Mouse (Mus musculus): Measurements from ENCODE around the gene Pld5. TPM values are rescaled to one million over a fixed set of nuclear protein-coding genes. Genes with fewer than 3 reads are reported as not detected.

Gene Pld5
- polyA plus RNA-seq, 1 experiment from 2014 or later: 0.63 TPM

DNA sequence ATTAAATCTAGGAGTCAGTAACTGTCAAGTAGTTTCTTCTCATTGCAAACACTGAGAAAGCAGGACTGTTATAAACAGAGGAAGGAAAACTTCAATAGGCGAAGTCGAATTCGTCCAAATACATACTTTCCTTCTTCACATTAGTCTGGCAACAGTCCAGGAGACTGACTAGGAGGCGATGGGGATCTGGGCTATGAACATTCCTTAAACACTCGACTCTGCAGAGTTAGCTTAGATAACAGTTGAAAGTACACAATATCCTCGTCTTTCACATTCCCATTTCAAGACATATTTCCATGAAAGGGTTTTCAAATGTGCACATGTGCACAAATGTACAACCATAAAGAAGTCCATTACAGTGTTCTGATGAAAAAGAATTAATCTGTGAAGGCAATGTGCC lies 129.8 kb downstream of the Pld5 start:
- ATAC-seq (ENCODE audit: insufficient number of reproducible peaks, low FRiP score, low TSS enrichment, low read depth): no peak
- Histone ChIP-seq H3K36me3 (no peaks in the 10 kb centered on the region), H3K4me3 (no peak overlapping the region), H3K27me3 (no peaks in the 10 kb centered on the region), H3K4me1 (no peaks in the 10 kb centered on the region), H3K9ac (no peak overlapping the region), H3K4me2 (no peak overlapping the region), H3K9me3 (no peaks in the 10 kb centered on the region), H3K27ac (no peak overlapping the region)
- 57% methylated on average over 6 of the region's 6 CpGs for WGBS

DNA sequence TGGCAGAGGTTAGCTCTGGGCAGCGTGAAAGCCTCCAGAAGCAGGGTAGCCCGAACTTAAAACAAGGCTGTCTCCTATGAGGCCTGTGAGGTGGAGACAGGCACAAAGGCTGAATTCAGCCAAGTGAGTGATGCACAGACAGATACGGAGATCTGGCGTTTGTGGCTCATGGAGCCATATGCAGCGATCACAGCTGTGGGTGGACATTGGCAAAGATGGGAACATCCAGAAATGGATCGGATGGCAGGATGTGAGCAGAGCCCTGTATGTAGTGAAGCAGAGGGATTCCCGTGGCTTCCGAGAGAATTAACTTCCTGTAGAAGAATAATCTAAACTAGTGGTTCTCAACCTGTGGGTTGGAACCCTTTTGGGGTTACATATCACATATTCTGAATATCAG lies 140.7 kb downstream of the Pld5 start:
- WGBS: 84% methylated on average over 8 of the region's 8 CpGs
- Histone ChIP-seq H3K9ac (no peak overlapping the region), H3K4me2 (no peak overlapping the region), H3K27me3 (no peaks in the 10 kb centered on the region), H3K36me3 (no peaks in the 10 kb centered on the region), H3K4me1 (no peaks in the 10 kb centered on the region), H3K9me3 (no peaks in the 10 kb centered on the region), H3K4me3 (no peak overlapping the region), H3K27ac (no peak overlapping the region)
- no peak for ATAC-seq (ENCODE audit: insufficient number of reproducible peaks, low FRiP score, low TSS enrichment, low read depth)

DNA sequence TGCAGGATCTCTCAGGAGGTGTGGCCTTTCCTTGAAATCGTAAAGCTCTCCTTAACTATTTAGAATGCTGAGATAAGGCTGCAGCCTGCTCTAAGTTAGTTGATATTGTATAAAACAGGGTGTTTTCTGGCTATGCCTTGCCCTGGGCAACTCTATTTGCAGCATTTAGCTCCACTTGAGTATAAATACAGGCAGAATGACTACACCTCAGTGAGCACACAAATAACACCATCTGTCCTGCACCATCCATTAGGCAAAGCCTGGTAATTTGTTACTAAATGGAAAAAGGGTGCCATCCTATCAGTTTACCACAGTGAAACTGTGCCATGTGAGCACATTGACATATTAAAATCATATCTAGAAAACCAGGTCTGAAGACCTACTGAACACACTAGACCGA lies 149.3 kb downstream of the Pld5 start:
- no peak overlapping the region for H3K4me2 ChIP-seq
- no peaks in the 10 kb centered on the region for H3K9me3 ChIP-seq
- H3K4me1 ChIP-seq: no peaks in the 10 kb centered on the region
- no peaks in the 10 kb centered on the region for H3K27me3 ChIP-seq
- no peaks in the 10 kb centered on the region for H3K36me3 ChIP-seq
- H3K9ac ChIP-seq: no peak overlapping the region
- no peak for ATAC-seq (ENCODE audit: insufficient number of reproducible peaks, low FRiP score, low TSS enrichment, low read depth)
- no peak overlapping the region for H3K27ac ChIP-seq
- WGBS: 65% methylated on average over 2 of the region's 2 CpGs
- H3K4me3 ChIP-seq: no peak overlapping the region

DNA sequence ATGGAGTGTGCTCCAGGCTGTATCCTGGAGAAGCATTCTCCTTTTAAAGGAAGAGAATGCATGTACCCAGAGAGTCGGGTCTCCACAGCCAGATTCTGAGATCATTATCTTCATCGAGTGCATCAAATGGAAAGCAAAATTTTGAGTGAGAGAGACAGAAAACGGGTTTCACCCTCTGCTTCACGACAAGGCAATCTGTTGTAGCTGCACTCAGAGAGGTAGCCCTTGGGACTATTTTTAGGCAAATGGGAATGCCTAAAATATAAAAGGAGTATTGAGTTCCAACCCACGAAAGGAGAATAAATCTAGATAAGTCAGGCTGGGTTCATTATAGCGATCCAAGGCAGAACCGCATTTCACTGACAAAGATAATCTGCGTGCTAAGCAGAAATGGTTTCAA lies 150.7 kb downstream of the Pld5 start:
- Histone ChIP-seq H3K4me2 (no peak overlapping the region), H3K4me1 (no peaks in the 10 kb centered on the region), H3K9me3 (no peaks in the 10 kb centered on the region), H3K36me3 (no peaks in the 10 kb centered on the region), H3K9ac (no peak overlapping the region), H3K4me3 (no peak overlapping the region), H3K27me3 (no peaks in the 10 kb centered on the region), H3K27ac (no peak overlapping the region)
- 69% methylated on average over 8 of the region's 8 CpGs for WGBS
- no peak for ATAC-seq (ENCODE audit: insufficient number of reproducible peaks, low FRiP score, low TSS enrichment, low read depth)

DNA sequence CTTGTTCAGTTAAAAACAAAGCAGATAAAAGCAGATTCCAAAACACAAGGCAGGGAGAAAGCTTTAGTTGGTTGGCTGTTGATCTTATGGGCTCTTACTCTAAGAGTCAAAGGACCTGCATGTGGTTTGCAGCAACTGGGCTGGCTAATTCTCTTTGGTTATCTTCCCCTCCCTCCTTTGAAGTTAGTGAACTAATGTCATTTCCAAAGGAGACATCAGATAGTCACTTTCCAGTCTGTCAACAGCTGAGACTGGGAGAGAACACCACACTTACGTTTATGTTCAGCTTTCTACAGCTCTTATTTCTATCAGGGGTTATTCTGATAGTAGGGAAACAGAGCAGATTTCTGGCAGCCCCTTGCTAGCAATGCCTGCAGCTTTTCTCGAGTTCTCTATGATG lies 151.3 kb downstream of the Pld5 start:
- H3K4me3 ChIP-seq: no peak overlapping the region
- H3K4me2 ChIP-seq: no peak overlapping the region
- no peaks in the 10 kb centered on the region for H3K9me3 ChIP-seq
- 46% methylated on average over 2 of the region's 2 CpGs for WGBS
- ATAC-seq (ENCODE audit: insufficient number of reproducible peaks, low FRiP score, low TSS enrichment, low read depth): no peak
- no peaks in the 10 kb centered on the region for H3K27me3 ChIP-seq
- H3K27ac ChIP-seq: no peak overlapping the region
- no peaks in the 10 kb centered on the region for H3K36me3 ChIP-seq
- H3K9ac ChIP-seq: no peak overlapping the region
- H3K4me1 ChIP-seq: no peaks in the 10 kb centered on the region

DNA sequence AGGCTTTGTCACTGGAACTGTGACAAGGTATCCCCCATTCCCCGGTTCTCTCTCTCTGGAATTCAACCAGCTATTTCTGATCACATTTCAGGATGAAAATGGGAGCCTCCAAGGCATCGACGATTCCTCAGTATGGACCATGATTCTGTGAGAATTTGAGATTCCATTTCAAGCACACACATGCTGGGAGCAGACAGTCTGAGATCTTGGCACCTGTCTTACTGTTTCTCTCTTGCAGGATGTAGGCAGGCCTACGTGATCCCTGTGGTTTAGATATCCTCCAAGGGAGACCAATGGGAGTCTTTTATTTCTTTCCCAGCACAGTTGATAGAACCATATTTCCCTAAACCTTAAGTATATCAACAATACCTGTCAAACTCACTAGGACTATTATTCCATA lies 159.5 kb downstream of the Pld5 start:
- no peak for ATAC-seq (ENCODE audit: insufficient number of reproducible peaks, low FRiP score, low TSS enrichment, low read depth)
- Histone ChIP-seq H3K4me3 (no peak overlapping the region), H3K36me3 (no peaks in the 10 kb centered on the region), H3K9me3 (no peaks in the 10 kb centered on the region), H3K27ac (no peak overlapping the region), H3K27me3 (no peaks in the 10 kb centered on the region), H3K9ac (no peak overlapping the region), H3K4me2 (no peak overlapping the region), H3K4me1 (no peaks in the 10 kb centered on the region)
- 78% methylated on average over 4 of the region's 4 CpGs for WGBS

DNA sequence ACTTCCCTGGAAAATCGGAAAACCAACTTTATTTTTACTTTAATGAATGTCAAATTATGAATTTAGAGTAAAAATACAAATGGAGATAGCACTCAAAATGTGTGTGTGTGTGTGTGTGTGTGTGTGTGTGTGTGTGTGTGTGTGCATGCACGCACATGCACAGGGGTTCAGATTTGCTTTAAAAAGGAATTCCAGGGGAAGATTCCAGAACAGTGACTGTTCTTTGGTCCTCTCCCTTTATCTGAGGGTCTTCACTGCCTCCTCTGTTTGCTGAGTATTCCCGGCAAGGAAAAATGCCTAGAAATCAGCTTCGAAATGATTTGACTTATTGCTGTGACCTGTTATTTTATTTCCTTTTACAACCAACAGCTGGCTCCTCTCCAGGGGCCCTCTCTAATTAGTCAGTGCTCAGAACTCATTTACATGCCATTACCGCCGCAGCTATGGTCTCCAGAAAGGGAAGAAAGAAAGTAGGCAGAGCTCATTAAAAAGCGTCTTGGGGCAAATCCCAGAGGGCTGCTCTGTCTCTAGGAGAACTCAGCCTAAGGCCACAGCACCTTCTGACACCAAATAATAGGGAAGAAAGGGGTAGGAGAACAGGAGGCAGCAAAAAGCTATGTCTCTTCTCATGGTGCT lies 176.3 kb downstream of the Pld5 start:
- Histone ChIP-seq H3K4me2 (no peak overlapping the region), H3K9ac (no peak overlapping the region), H3K36me3 (no peaks in the 10 kb centered on the region), H3K27ac (no peak overlapping the region), H3K27me3 (no peaks in the 10 kb centered on the region), H3K4me3 (no peak overlapping the region), H3K4me1 (no peaks in the 10 kb centered on the region), H3K9me3 (no peaks in the 10 kb centered on the region)
- WGBS: 22% methylated on average over 7 of the region's 7 CpGs
- ATAC-seq (ENCODE audit: insufficient number of reproducible peaks, low FRiP score, low TSS enrichment, low read depth): no peak

DNA sequence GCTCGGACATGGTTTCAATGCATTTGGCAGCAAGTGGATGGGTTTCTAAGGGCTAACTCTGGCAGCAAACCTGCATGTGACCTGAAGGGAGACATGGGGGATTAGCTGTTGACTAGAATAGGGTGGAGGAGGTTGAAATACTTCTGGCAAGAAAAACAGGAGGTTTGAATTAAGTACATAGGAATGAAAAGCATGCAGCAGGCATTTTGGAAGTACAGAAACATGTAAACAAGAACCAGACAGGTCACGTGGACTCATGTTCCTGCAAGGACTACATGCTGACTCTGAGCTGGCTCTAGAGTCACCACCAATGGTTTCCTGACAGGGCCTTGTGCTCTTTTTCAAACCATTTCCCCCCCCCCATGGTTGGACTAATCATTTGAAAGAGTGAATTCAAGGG lies 183.0 kb downstream of the Pld5 start:
- ATAC-seq (ENCODE audit: insufficient number of reproducible peaks, low FRiP score, low TSS enrichment, low read depth): no peak
- Histone ChIP-seq H3K9me3 (no peaks in the 10 kb centered on the region), H3K27ac (no peak overlapping the region), H3K27me3 (no peaks in the 10 kb centered on the region), H3K36me3 (no peaks in the 10 kb centered on the region), H3K9ac (no peak overlapping the region), H3K4me1 (no peaks in the 10 kb centered on the region), H3K4me3 (no peak overlapping the region), H3K4me2 (no peak overlapping the region)
- WGBS: 49% methylated on average over 2 of the region's 2 CpGs

DNA sequence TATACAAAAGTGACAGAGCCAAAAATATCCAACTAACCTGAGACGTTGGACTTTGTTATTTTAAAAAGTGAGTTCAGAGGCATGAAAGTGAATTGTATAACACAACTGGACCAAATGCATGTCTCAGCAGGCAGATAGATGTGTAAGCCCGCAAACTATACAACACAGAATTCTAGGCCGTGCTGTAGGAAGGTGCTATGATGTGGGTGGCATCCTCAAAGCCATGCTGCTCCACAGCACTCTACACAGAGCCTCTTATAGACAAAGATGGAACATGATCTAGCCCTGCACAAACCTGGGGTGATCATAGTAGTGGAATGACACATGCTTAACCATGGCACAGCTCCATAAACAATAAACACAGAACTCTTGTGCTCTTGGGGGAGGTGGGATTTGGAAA lies 185.7 kb downstream of the Pld5 start:
- H3K36me3 ChIP-seq: no peaks in the 10 kb centered on the region
- H3K27ac ChIP-seq: no peak overlapping the region
- H3K9ac ChIP-seq: no peak overlapping the region
- no peak for ATAC-seq (ENCODE audit: insufficient number of reproducible peaks, low FRiP score, low TSS enrichment, low read depth)
- H3K4me1 ChIP-seq: no peaks in the 10 kb centered on the region
- H3K4me3 ChIP-seq: no peak overlapping the region
- no peaks in the 10 kb centered on the region for H3K27me3 ChIP-seq
- H3K4me2 ChIP-seq: no peak overlapping the region
- no peaks in the 10 kb centered on the region for H3K9me3 ChIP-seq
- WGBS: 85% methylated on average over 3 of the region's 3 CpGs

DNA sequence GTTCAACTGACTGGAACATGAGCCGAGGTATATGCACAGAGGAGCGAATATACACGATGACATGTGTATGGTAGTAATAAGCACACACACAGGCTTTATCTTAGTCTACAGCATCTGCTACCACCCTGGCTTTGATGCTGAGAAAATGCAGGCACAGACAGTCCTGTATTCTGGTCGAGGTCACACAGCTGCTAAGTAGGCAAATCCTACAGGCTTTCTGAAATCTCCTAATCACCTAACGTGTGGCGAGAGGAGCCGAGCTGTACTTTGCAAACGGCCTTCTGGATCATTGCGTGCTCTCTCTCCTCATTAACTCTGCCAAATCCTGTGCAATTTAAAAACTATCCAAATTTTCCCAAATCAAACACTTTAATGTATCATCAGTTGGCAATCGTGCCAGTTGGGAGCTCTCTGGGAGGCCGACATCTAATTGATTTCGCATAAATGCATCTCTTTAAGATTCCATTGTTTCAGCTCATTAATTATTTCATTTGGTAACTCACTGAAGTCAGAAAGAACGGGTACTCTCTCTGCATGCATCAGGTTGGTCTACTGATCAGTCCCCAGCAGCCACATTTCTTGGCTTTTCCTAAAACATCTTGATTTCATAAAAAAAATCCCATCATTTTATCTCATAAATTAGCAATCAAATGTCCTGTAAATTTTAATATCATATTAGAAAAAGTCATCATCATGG lies 189.0 kb downstream of the Pld5 start:
- no peak for ATAC-seq (ENCODE audit: insufficient number of reproducible peaks, low FRiP score, low TSS enrichment, low read depth)
- Histone ChIP-seq H3K36me3 (no peaks in the 10 kb centered on the region), H3K9me3 (no peaks in the 10 kb centered on the region), H3K4me2 (no peak overlapping the region), H3K4me1 (no peaks in the 10 kb centered on the region), H3K27me3 (no peaks in the 10 kb centered on the region), H3K9ac (no peak overlapping the region), H3K4me3 (no peak overlapping the region), H3K27ac (no peak overlapping the region)
- WGBS: 71% methylated on average over 13 of the region's 13 CpGs

DNA sequence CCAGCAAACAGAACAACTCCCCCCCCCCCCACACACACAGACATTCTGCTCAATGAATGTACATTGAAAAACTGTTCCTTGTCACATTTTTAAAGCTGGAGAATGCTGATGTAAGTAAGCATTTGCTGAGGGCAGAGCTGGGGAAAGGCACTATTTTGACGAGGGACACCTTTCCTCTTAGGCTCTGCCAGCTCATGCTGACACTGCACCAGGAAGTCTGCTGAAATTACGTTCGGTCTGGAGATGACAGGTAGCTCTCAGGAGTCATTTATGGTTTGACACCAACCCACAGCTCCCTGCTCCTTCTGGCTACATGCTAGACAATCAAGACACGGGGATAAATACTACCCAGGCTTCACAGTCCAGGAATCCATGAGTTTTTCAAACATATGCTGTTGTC lies 192.8 kb downstream of the Pld5 start:
- Histone ChIP-seq H3K4me2 (no peak overlapping the region), H3K9me3 (no peaks in the 10 kb centered on the region), H3K27me3 (no peaks in the 10 kb centered on the region), H3K9ac (no peak overlapping the region), H3K36me3 (no peaks in the 10 kb centered on the region), H3K27ac (no peak overlapping the region), H3K4me1 (no peaks in the 10 kb centered on the region), H3K4me3 (no peak overlapping the region)
- no peak for ATAC-seq (ENCODE audit: insufficient number of reproducible peaks, low FRiP score, low TSS enrichment, low read depth)
- 29% methylated on average over 4 of the region's 4 CpGs for WGBS

DNA sequence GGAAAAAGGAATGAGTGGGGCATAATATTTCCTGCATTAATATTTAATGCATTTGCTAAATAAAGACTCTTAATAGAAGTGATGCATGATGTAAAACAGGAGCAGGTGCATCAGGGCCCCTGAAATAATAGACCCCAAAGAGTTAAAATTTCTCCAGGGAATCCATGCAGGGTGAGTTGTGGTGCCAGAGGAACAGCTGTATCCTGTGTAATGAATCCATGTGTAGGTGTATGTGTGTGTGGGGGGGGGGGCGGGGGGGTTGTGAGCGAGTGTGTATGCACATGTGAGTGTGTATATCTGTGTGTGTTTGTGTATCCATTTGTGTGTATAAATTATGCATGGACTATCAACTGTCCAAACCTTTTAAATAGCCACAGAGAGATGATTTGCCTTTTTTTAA lies 194.1 kb downstream of the Pld5 start:
- WGBS: 79% methylated on average over 2 of the region's 2 CpGs
- no peak overlapping the region for H3K27ac ChIP-seq
- no peaks in the 10 kb centered on the region for H3K4me1 ChIP-seq
- ATAC-seq (ENCODE audit: insufficient number of reproducible peaks, low FRiP score, low TSS enrichment, low read depth): no peak
- H3K36me3 ChIP-seq: no peaks in the 10 kb centered on the region
- no peak overlapping the region for H3K4me2 ChIP-seq
- H3K9ac ChIP-seq: no peak overlapping the region
- H3K4me3 ChIP-seq: no peak overlapping the region
- H3K27me3 ChIP-seq: no peaks in the 10 kb centered on the region
- H3K9me3 ChIP-seq: no peaks in the 10 kb centered on the region

DNA sequence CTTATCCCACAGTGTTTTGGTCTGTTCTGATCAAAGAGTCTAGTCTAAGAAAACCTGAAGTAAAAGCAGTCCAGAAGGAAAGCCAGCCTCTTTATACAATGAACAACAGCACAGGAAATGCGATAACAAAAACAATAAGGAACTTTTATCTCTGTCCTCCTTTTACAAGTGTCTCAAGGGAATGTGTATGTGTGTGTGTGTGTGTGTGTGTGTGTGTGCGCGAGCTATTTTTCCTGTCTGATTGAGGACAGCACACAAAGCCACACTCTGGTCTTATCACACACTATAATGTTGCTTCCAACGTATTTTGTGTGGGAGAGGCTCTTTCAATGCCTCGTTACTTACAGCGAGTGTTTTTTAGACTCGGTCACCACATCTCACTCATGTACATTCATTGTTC lies 196.7 kb downstream of the Pld5 start:
- H3K27ac ChIP-seq: no peak overlapping the region
- H3K9ac ChIP-seq: no peak overlapping the region
- H3K9me3 ChIP-seq: no peaks in the 10 kb centered on the region
- H3K4me1 ChIP-seq: no peaks in the 10 kb centered on the region
- H3K36me3 ChIP-seq: no peaks in the 10 kb centered on the region
- no peak overlapping the region for H3K4me3 ChIP-seq
- 86% methylated on average over 7 of the region's 7 CpGs for WGBS
- no peak for ATAC-seq (ENCODE audit: insufficient number of reproducible peaks, low FRiP score, low TSS enrichment, low read depth)
- no peaks in the 10 kb centered on the region for H3K27me3 ChIP-seq
- H3K4me2 ChIP-seq: no peak overlapping the region

All from limb, embryonic 15.5 days (tissue).